Mouse (Mus musculus) heart, postnatal 25 days (tissue): ENCODE results near the gene Rsad1. TPM values are rescaled to one million over a fixed set of nuclear protein-coding genes. Genes with fewer than 3 reads are reported as not detected.

Source experiments
- DNase-seq: peaks from one replicate; pipeline ENCODE4 v3.0.0; 2022; ENCODE audit warnings: low spot score
- intact Hi-C: fragments of 180-260 bp; cut with DNase I; formaldehyde crosslinking; loops from one replicate; pipeline ENCODE4 v1.15.1; 2025
- total RNA-seq, 2 experiments: library from RNA; stranded (reverse); gene quantifications; 2 replicates each; pipeline ENCODE4 v1.2.3; 2021

Gene Rsad1
- total RNA-seq, 2 experiments from 2014 or later: 11.3 to 11.5 TPM

GRCm38 (mm10) chr11:94499035-94499434 is 50.0 kb downstream of the Rsad1 start:
- intact Hi-C loops: no loop called here
- no peak for DNase-seq

GRCm38 (mm10) chr11:94498093-94498996 is 50.7 kb downstream of the Rsad1 start:
- intact Hi-C loops: no loop called here
- DNase-seq: no peak

GRCm38 (mm10) chr11:94495415-94495814 is 53.6 kb downstream of the Rsad1 start:
- no peak for DNase-seq
- intact Hi-C loops: no loop called here

- DNase-seq: no peak
These were observed 57.3 kb downstream of the Rsad1 start for GRCm38 (mm10) chr11:94491749-94492099.

GRCm38 (mm10) chr11:94491035-94491748 is 57.9 kb downstream of the Rsad1 start:
- intact Hi-C loops: no loop called here
- no peak for DNase-seq

More at GRCm38 (mm10) chr11:94491749-94492099, 57.3 kb downstream of the Rsad1 start:
- intact Hi-C loops: no loop called here

Other genes starting within 250 kb of the Rsad1 start
- 10 to 100 TPM; 31.4 to 37.7 TPM for gene Luc7l3, start 227.3 kb downstream of the Rsad1 start, total RNA-seq
- gene Ankrd40, start 221.3 kb downstream of the Rsad1 start, total RNA-seq: 100 to 1,000 TPM; 263 to 280 TPM
- gene Abcc3, start 156.3 kb downstream of the Rsad1 start, total RNA-seq: 1 to 10 TPM; 2.0 to 2.7 TPM
- gene Cacna1g, start 75.1 kb downstream of the Rsad1 start, total RNA-seq: 10 to 100 TPM; 15.4 to 21.5 TPM
- under 1 TPM; 0.34 to 0.42 TPM for gene Spata20, start 63.1 kb downstream of the Rsad1 start, total RNA-seq
- 10 to 100 TPM; 26.7 to 29.7 TPM for gene Epn3, start 49.3 kb downstream of the Rsad1 start, total RNA-seq
- 1 to 10 TPM in 1 of 2 experiments, under 1 TPM in 1; 0.68 to 1.1 TPM for gene Mycbpap, start 27.5 kb downstream of the Rsad1 start, total RNA-seq
- 1 to 10 TPM; 1.5 TPM for gene Chad, start 15.8 kb upstream of the Rsad1 start, total RNA-seq
- gene Acsf2, start 52.6 kb upstream of the Rsad1 start, total RNA-seq: 10 to 100 TPM; 16.2 to 18.3 TPM
- 10 to 100 TPM; 32.1 to 33.4 TPM for gene Lrrc59, start 80.5 kb upstream of the Rsad1 start, total RNA-seq
- gene Mrpl27, start 104.5 kb upstream of the Rsad1 start, total RNA-seq: 10 to 100 TPM; 61.7 to 63.8 TPM
- gene Eme1, start 104.7 kb upstream of the Rsad1 start, total RNA-seq: under 1 TPM; 0.13 to 0.17 TPM
- 1 to 10 TPM; 9.6 to 9.7 TPM for gene Xylt2, start 128.3 kb upstream of the Rsad1 start, total RNA-seq
- not detected for gene Gm11541, start 155.2 kb upstream of the Rsad1 start, total RNA-seq
- gene Cdc34b, start 192.5 kb upstream of the Rsad1 start, total RNA-seq: under 1 TPM; 0.59 to 0.86 TPM
- not detected for gene Tmem92, start 233.4 kb upstream of the Rsad1 start, total RNA-seq